Mouse (Mus musculus): ENCODE data around the gene Plekhs1.
"Not testable (repeated sequence)": the region's sequence is repeated elsewhere in the genome, so short reads cannot be mapped to it uniquely, and the experiment has no call there.

The Plekhs1 gene

DNA sequence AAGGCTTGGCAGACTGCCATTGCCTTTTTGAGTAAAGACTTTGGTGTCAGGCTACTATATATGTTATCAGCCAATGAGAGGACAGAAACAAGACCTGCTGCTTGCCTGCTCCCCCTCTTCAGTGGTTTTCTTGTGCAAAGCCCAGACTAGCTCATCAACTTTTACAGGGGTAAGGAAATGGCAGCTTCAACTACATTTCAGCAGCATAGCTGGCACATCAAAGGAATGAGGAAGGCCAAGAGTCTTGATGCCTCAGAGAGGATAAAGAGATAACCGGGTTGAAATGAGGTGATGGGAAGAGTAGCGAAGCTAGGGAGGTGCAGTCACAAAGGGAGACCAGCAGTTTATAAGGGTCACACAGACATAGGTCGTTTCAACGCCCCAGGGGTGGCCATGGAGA is 3.9 kb upstream of the Plekhs1 start:
- DNase-seq (ENCODE audit: extremely low read depth, low read depth, low spot score): no peak

DNA sequence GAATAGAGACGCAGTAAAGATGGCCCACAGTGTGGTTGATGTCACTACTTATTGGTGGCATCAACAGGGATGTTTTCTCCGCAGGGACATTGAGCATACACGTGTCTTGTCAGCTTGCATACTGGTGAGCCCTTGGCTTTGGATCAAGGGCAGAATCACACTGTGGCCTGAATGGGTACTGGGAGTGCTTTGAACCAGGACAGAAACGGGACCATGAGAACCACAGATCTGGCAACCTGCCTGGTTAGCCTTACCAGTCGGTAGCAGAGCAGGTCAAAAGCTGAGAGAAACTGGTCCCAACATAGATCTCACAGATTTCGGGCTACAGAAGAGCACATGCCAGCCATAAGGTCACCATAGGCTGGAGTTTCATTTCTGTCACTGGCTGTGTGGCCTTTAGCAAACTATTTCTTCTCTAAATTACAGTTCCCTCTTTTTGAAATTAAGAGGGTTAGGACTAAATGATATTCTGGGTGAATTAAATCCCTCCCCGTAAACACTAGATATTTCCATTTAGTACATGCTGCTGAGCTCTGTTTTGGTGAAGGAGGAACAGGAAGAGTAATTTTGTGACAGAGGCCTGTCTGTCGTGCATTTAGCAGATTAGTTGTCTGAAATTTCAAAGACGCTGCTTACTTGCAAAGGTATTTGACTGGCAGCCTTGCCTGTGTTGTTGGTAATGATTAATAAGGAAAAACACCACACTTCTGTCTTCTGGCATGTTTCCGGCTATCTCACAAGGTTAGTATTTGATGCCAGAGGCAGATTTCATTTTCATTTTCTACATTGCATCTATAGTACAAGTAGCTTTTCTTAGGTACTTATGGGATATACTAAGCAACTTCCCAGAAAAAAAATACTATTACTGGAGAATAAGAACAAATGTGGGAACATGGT is 2.0 kb upstream of the Plekhs1 start:
- no peak for DNase-seq (ENCODE audit: extremely low read depth, low read depth, low spot score)

GRCm38 (mm10) chr19:56460241-56460640 is 1.2 kb upstream of the Plekhs1 start:
- DNase-seq (ENCODE audit: extremely low read depth, low read depth, low spot score): no peak

- no peak for DNase-seq (ENCODE audit: extremely low read depth, low read depth, low spot score)
Observed at GRCm38 (mm10) chr19:56462786-56463185, 1.3 kb downstream of the Plekhs1 start.

- DNase-seq (ENCODE audit: extremely low read depth, low read depth, low spot score): peak; percentile 47
Observed at GRCm38 (mm10) chr19:56466486-56466885, 5.0 kb downstream of the Plekhs1 start.

DNA sequence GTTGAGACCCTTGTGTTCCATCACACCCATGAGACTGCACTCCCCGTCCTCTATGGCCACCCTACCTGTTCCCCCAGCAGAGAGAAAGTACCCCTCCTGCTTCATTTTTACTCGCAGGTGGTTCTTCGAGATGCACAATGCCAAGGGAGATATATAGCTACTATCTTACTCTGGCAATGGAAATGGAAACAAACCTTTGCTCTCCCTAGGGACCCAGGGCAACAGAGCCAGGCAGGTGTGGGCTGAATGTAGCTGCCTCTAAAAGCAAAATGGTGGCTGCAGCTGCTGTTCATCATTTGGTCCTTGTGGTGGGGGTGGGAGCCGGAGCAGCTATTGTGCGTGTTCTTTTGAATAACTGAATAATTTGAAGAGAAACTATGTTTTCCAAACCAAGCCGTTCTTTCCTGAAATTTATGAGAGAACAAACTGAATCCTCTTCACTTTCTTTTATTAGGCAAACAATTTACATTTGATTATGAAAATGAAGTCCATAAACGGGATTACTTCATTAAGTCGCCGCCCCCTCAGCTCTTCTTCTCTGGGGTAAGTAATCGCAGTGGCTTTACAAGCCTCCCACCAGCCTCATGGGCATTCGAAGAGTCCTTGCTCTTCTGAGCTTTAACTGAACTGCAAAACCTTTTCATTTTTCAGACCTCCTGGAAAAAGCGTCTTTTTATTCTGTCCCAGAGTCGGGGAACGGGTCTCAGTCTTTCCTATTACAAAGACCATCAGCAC is 9.0 kb downstream of the Plekhs1 start:
- no peak for DNase-seq (ENCODE audit: extremely low read depth, low read depth, low spot score)

- no peak for DNase-seq (ENCODE audit: extremely low read depth, low read depth, low spot score)
Observed at GRCm38 (mm10) chr19:56471934-56472333, 10.5 kb downstream of the Plekhs1 start.

- DNase-seq (ENCODE audit: extremely low read depth, low read depth, low spot score): no peak
Observed at GRCm38 (mm10) chr19:56474869-56475550, 13.6 kb downstream of the Plekhs1 start.

GRCm38 (mm10) chr19:56476546-56476945 is 15.1 kb downstream of the Plekhs1 start:
- no peak for DNase-seq (ENCODE audit: extremely low read depth, low read depth, low spot score)

DNA sequence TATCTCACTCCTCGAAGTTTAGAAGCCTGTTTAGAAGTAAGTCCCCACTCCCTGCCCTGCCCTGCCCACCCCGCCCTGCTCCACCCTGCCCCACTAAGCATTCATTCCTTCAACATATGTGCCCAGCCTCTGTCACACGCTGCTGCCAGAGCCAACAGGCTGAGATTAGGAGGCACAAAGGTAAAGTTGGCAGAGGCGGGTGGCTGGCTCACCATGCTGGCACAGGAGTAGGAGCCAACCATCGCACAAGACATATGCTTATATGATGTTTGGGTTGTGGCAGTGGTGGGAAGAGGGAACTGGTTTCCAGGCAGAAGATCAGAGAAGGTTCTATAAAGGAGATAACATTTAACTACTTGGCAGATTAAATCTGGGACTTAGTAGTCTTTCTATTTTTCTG is 15.8 kb downstream of the Plekhs1 start:
- no peak for DNase-seq (ENCODE audit: extremely low read depth, low read depth, low spot score)

GRCm38 (mm10) chr19:56477832-56478231 is 16.4 kb downstream of the Plekhs1 start:
- DNase-seq (ENCODE audit: extremely low read depth, low read depth, low spot score): no peak

GRCm38 (mm10) chr19:56484630-56485375 is 23.4 kb downstream of the Plekhs1 start:
- DNase-seq (ENCODE audit: extremely low read depth, low read depth, low spot score): no peak

- no peak for DNase-seq (ENCODE audit: extremely low read depth, low read depth, low spot score)
Observed at GRCm38 (mm10) chr19:56485376-56486271, 24.2 kb downstream of the Plekhs1 start.

DNA sequence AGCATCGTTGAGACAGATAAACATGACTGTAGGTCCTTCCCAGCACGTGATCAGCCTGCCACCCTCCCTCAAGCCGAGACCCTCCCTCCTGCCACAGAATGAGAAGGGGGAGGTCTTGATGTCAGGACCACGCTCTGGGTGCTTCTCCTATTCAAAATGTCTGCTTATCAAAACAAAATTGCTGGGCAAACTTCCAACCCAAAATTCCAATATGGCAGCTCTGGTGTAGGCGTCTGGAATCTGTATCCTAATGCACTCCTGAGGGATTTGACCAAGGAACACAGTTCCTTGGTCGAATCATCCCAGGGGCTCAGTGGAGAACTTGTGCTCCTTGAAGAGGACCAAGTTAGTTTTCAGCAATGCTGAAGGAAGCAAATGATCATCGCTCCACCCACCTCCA is 25.5 kb downstream of the Plekhs1 start:
- DNase-seq (ENCODE audit: extremely low read depth, low read depth, low spot score): no peak

DNA sequence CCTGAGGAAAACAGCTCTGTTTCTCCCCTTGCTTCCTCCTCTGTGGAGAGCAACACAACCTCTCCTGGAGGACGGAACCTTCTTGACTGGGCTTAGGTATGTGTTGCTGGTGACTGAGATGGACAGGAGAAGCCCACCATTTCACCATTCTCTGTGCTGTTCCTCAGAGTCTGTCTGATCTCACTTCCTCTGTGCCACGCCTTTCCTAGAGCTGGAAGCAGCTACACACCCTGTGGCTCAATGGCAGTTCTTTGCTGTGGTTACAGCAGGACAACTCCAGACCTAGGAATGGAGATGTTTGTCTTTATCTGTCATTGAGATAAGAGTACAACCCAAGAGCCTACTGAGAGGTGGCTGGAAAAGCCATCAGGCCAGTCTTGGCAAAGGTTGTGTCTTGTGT is 25.9 kb downstream of the Plekhs1 start:
- DNase-seq (ENCODE audit: extremely low read depth, low read depth, low spot score): no peak

GRCm38 (mm10) chr19:56489601-56490000 is 28.2 kb downstream of the Plekhs1 start:
- DNase-seq (ENCODE audit: extremely low read depth, low read depth, low spot score): no peak

DNA sequence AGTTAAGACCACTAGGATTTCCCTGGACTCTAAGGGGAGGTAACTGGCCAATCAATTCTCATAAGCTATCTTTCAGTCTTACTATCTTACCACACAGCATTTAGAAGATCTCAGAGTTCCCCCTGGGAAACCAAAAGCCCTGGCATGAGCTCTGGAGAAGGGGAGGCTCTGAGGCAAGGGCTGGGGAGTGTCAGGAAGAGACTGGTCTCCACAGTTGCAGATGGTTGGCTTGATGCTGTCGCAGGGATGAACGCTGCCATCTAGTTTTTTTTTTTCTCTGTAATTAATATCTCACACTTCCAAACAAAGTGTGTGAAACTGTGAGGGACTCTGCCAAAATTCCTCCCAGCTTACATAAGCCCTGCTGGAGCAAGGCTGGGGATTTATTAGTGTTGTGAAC is 32.7 kb downstream of the Plekhs1 start:
- DNase-seq (ENCODE audit: extremely low read depth, low read depth, low spot score): not testable (repeated sequence)

DNA sequence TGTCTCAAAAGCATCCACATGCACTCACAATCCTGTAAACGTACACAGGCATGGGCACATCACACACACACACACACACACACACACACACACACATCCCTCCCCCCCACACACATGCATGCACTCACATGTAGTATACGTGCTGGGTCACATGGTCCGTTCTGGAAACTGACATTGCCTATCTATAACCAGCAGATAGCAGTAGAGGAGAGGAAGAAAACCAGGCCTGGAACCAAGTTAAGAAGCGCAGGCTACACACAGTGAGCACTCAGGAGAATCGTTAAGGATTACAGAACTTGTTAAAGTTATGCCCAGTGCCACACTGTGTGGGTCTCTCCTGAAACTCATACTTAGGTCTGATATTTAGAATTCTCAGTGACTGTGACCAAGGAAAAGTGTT is 41.6 kb downstream of the Plekhs1 start:
- not testable (repeated sequence) for DNase-seq (ENCODE audit: extremely low read depth, low read depth, low spot score)

- DNase-seq (ENCODE audit: extremely low read depth, low read depth, low spot score): not testable (repeated sequence)
Observed at GRCm38 (mm10) chr19:56503525-56503924, 42.1 kb downstream of the Plekhs1 start.

- DNase-seq (ENCODE audit: extremely low read depth, low read depth, low spot score): not testable (repeated sequence)
Observed at GRCm38 (mm10) chr19:56511207-56511606, 49.8 kb downstream of the Plekhs1 start.

Measured in fat pad, adult 2 months (tissue).